8 mouse cellular contexts compared by ENCODE assay signal in genomic region chr3:95893606-95894316, GRCm38 (mm10). TPM values are rescaled to one million over a fixed set of nuclear protein-coding genes. Genes with fewer than 3 reads are reported as not detected.
A peak's percentile ranks its signal among the peaks of the same experiment; 100 is the strongest.
DNase-seq lines count a peak whose midpoint lies in the region; ATAC-seq and TF ChIP-seq lines count a peak whose summit lies in the region.
"Not testable (repeated sequence)": the region's sequence is repeated elsewhere in the genome, so short reads cannot be mapped to it uniquely, and the experiment has no call there.

Aph1a (plus strand) TSS chr3:95893969.

- not testable (repeated sequence) for H3K36me3 ChIP-seq in C2C12 (ENCODE audit: control insufficient read depth, insufficient read depth); stomach, embryonic 15.5 days
- H3K36me3 ChIP-seq in erythroblast, embryonic 14.5 days (ENCODE audit: control insufficient read depth) = peaks cover 13% of the 10 kb centered on the region
- peaks cover 19% of the 10 kb centered on the region; the same call in 1 of the 2 replicates for H3K36me3 ChIP-seq in heart, embryonic 12.5 days
- peaks cover 12% of the 10 kb centered on the region; the same call in 1 of the 2 replicates for H3K36me3 ChIP-seq in liver, embryonic 12.5 days

- peak; percentile 95 for ATAC-seq in heart, embryonic 12.5 days (ENCODE audit: insufficient number of reproducible peaks, low FRiP score)
- ATAC-seq in liver, embryonic 12.5 days = peak; percentile 99
- peak; percentile 98 for ATAC-seq in stomach, embryonic 15.5 days (ENCODE audit: insufficient read depth, low FRiP score, low read depth)

- H3K4me3 ChIP-seq in C2C12 (ENCODE audit: insufficient read depth, poor library complexity, severe bottlenecking) = peak within 1 kb of the TSS; percentile 86
- peak within 1 kb of the TSS; percentile 72 for H3K4me3 ChIP-seq in erythroblast, embryonic 14.5 days (replicated peaks)
- H3K4me3 ChIP-seq in heart, embryonic 12.5 days = peak within 1 kb of the TSS; percentile 77
- H3K4me3 ChIP-seq in liver, embryonic 12.5 days = peak within 1 kb of the TSS; percentile 74
- H3K4me3 ChIP-seq in stomach, embryonic 15.5 days (replicated peaks) = peak within 1 kb of the TSS; percentile 65

- H3ac ChIP-seq in C2C12 (ENCODE audit: control insufficient read depth, insufficient read length, low read depth) = peak within 1 kb of the TSS; percentile 85

- H3K9ac ChIP-seq in heart, embryonic 12.5 days = peak within 1 kb of the TSS; percentile 83
- peak within 1 kb of the TSS; percentile 79 for H3K9ac ChIP-seq in liver, embryonic 12.5 days
- H3K9ac ChIP-seq in stomach, embryonic 15.5 days = peak within 1 kb of the TSS; percentile 78

- TF ChIP-seq POLR2A in brain, embryonic 14.5 days (IDR thresholded peaks at IDR 0.05; ENCODE audit: borderline replicate concordance, extremely low read depth, insufficient read depth, insufficient read length, poor library complexity, severe bottlenecking) = peak; percentile 30; the same call in 1 of the 2 replicates

- H3K79me3 ChIP-seq in C2C12 (ENCODE audit: low read depth) = peaks cover 15% of the 10 kb centered on the region

- H3K27ac ChIP-seq in heart, embryonic 12.5 days (ENCODE audit: poor library complexity, severe bottlenecking) = peak within 1 kb of the TSS; percentile 90
- H3K27ac ChIP-seq in liver, embryonic 12.5 days = peak within 1 kb of the TSS; percentile 70
- peak within 1 kb of the TSS; percentile 83 for H3K27ac ChIP-seq in stomach, embryonic 15.5 days

- peaks cover 40% of the 10 kb centered on the region for H3K4me1 ChIP-seq in erythroblast, embryonic 14.5 days (ENCODE audit: control insufficient read depth)
- peaks cover 36% of the 10 kb centered on the region for H3K4me1 ChIP-seq in heart, embryonic 12.5 days (replicated peaks)
- H3K4me1 ChIP-seq in liver, embryonic 12.5 days = peaks cover 42% of the 10 kb centered on the region
- H3K4me1 ChIP-seq in stomach, embryonic 15.5 days = peaks cover 22% of the 10 kb centered on the region

- under 1% methylated on average over 31 of the region's 43 CpGs for WGBS in heart, embryonic 12.5 days
- WGBS in liver, embryonic 12.5 days (ENCODE audit: insufficient replicate concordance) = under 1% methylated on average over 32 of the region's 43 CpGs
- under 1% methylated on average over 26 of the region's 43 CpGs for WGBS in stomach, embryonic 15.5 days

- H3K79me2 ChIP-seq in C2C12 (ENCODE audit: control insufficient read depth, insufficient read depth) = peaks cover 22% of the 10 kb centered on the region

- H3K27me3 ChIP-seq in C2C12 (ENCODE audit: control insufficient read depth, insufficient read depth, insufficient read length); heart, embryonic 12.5 days (replicated peaks); liver, embryonic 12.5 days (replicated peaks); stomach, embryonic 15.5 days (replicated peaks): not testable (repeated sequence)
- H3K27me3 ChIP-seq in erythroblast, embryonic 14.5 days (ENCODE audit: control insufficient read depth) = peaks cover 20% of the 10 kb centered on the region

- peak; percentile 99 for DNase-seq in brain, embryonic 14.5 days (ENCODE audit: low read depth)
- DNase-seq in kidney, postnatal 10 days = peak; percentile 97
- peak; percentile 96 for DNase-seq in natural killer cell, adult 2 months (ENCODE audit: low spot score in 2 of 2)

- H3K9me3 ChIP-seq in erythroblast, embryonic 14.5 days (ENCODE audit: control insufficient read depth, low read length); heart, embryonic 12.5 days (replicated peaks); liver, embryonic 12.5 days (replicated peaks); stomach, embryonic 15.5 days: not testable (repeated sequence)

- TF ChIP-seq CTCF in C2C12 (IDR thresholded peaks at IDR 0.05; ENCODE audit: control insufficient read depth, insufficient read depth, insufficient read length); brain, embryonic 14.5 days (IDR thresholded peaks at IDR 0.05; ENCODE audit: borderline replicate concordance, extremely low read depth, insufficient read depth, insufficient read length): not testable (repeated sequence)

- peak within 1 kb of the TSS; percentile 83 for H3K4me2 ChIP-seq in heart, embryonic 12.5 days
- H3K4me2 ChIP-seq in liver, embryonic 12.5 days = peak within 1 kb of the TSS; percentile 90
- H3K4me2 ChIP-seq in stomach, embryonic 15.5 days = peak within 1 kb of the TSS; percentile 62

RNA-seq across cellular contexts. Expression of gene Aph1a, which starts in this region (rescaled TPM):
- polyA plus RNA-seq in C2C12 (2012; fragmentation: generic; extraction: Trizol) = 79.0 TPM
- 102 and 129 TPM in 2 replicates for polyA plus RNA-seq in brain, embryonic 14.5 days (2012; rRNA removed)
- polyA plus RNA-seq in erythroblast, embryonic 14.5 days (2012) = 3.5 and 4.3 TPM in 2 replicates
- 31.8 and 33.8 TPM in 2 replicates for polyA plus RNA-seq in heart, embryonic 12.5 days (2016; fragmentation: Nextera tagmentation; extraction: Ambion mirVana)
- polyA plus RNA-seq in liver, embryonic 12.5 days (2016; fragmentation: Nextera tagmentation; extraction: Ambion mirVana) = 16.5 and 19.0 TPM in 2 replicates
- 31.9 and 36.8 TPM in 2 replicates for polyA plus RNA-seq in stomach, embryonic 15.5 days (2015; fragmentation: Nextera tagmentation; extraction: Ambion mirVana)

Comparison
In these comparisons a context has a peak if more than half of its experiments do, and no peak if none do; other contexts are left out.
1. Peak in every context shown above with its lines: DNase-seq, ATAC-seq, H3K4me3 ChIP-seq and H3K27ac ChIP-seq.